Mouse (Mus musculus): ENCODE measurements around the gene Arhgap24. TPM values are rescaled to one million over a fixed set of nuclear protein-coding genes. Genes with fewer than 3 reads are reported as not detected.

Gene Arhgap24
- total and polyA plus RNA-seq, 3 experiments = 34.7 to 51.6 (median 47.9) TPM

GRCm38 (mm10) chr5:102843934-102844709, 362.9 kb downstream of the Arhgap24 start:
- dilution Hi-C loops (cut with MboI; ENCODE audit: extremely low pct_ligation_motif_present, extremely low pct_unique_long_range_greater_than_20kb, low sequenced_read_pairs) (no loop called here), in situ Hi-C loops (cut with MboI; ENCODE audit: low pct_ligation_motif_present, low pct_unique_long_range_greater_than_20kb, low sequenced_read_pairs) (no loop called here)
- Histone ChIP-seq H3K4me3 (replicated peaks in 1 of 3; ENCODE audit: low read depth in 2 of 3, low read length in 2 of 3, poor library complexity in 1 of 3) (no peak overlapping the region), H3K27ac (ENCODE audit: insufficient read depth, low read depth) (no peak overlapping the region), H3K9ac (ENCODE audit: insufficient read depth, low read depth) (no peak overlapping the region), H3K4me1 (ENCODE audit: control insufficient read depth in 1 of 2, insufficient read depth in 2 of 2) (no peaks in the 10 kb centered on the region), H3K79me2 (replicated peaks; ENCODE audit: control insufficient read depth, extremely low read depth, insufficient read depth, poor library complexity, severe bottlenecking) (no peaks in the 10 kb centered on the region), H3K4me2 (ENCODE audit: insufficient read depth, low read depth, poor library complexity, severe bottlenecking) (no peak overlapping the region), H3K9me3 (replicated peaks; ENCODE audit: low read length) (no peaks in the 10 kb centered on the region), H3K36me3 (replicated peaks in 1 of 2; ENCODE audit: control insufficient read depth in 1 of 2, insufficient read depth in 1 of 2, low read length in 1 of 2) (peaks cover 5 to 72% of the 10 kb centered on the region in 2 experiments), H3K27me3 (replicated peaks) (no peaks in the 10 kb centered on the region)
- no peak for DNase-seq (ENCODE audit: extremely low read depth)
- TF ChIP-seq NELFE (IDR thresholded peaks at IDR 0.05; ENCODE audit: low read depth, low read length) = no peak
- TF ChIP-seq UBTF (IDR thresholded peaks at IDR 0.05; ENCODE audit: low read depth, low read length) = no peak
- TF ChIP-seq MYC (IDR thresholded peaks at IDR 0.05; ENCODE audit: low read depth, low read length) = no peak
- no peak for TF ChIP-seq ELF1 (IDR thresholded peaks at IDR 0.05; ENCODE audit: low read depth, low read length)
- no peak for TF ChIP-seq MAZ (IDR thresholded peaks at IDR 0.05; ENCODE audit: low read depth, low read length)
- TF ChIP-seq E2F4 (IDR thresholded peaks at IDR 0.05; ENCODE audit: insufficient replicate concordance, low read depth, low read length) = no peak
- no peak for TF ChIP-seq IRF4 (IDR thresholded peaks at IDR 0.05; ENCODE audit: low read depth, low read length)
- TF ChIP-seq JUN (IDR thresholded peaks at IDR 0.05; ENCODE audit: insufficient read depth, low read depth, low read length) = no peak
- no peak for TF ChIP-seq MXI1 (IDR thresholded peaks at IDR 0.05; ENCODE audit: low read depth, low read length)
- no peak for TF ChIP-seq ZMIZ1 (IDR thresholded peaks at IDR 0.05; ENCODE audit: low read depth, low read length)
- TF ChIP-seq USF2 (conservative IDR thresholded peaks at IDR 0.05; ENCODE audit: low read depth, low read length) = no peak
- TF ChIP-seq BHLHE40 (IDR thresholded peaks at IDR 0.05; ENCODE audit: low read depth, low read length) = no peak
- TF ChIP-seq ZNF384 (IDR thresholded peaks at IDR 0.05; ENCODE audit: low read depth, low read length) = no peak
- TF ChIP-seq CHD1 (IDR thresholded peaks at IDR 0.05; ENCODE audit: low read depth, low read length) = no peak
- TF ChIP-seq KAT2A (IDR thresholded peaks at IDR 0.05; ENCODE audit: insufficient replicate concordance, low read length) = no peak
- TF ChIP-seq POLR2AphosphoS2 (IDR thresholded peaks at IDR 0.05; ENCODE audit: low read depth, low read length) = no peak
- TF ChIP-seq ZKSCAN1 (IDR thresholded peaks at IDR 0.05; ENCODE audit: borderline replicate concordance, low read depth, low read length) = no peak
- no peak for TF ChIP-seq RAD21 (IDR thresholded peaks at IDR 0.05; ENCODE audit: low read depth, low read length)
